In genomic region chr6:72121301-72121700, GRCm38 (mm10) we compare ENCODE assay signal across 15 mouse cellular contexts. TPM values are rescaled to one million over a fixed set of nuclear protein-coding genes. Genes with fewer than 3 reads are reported as not detected.
DNase-seq lines count a peak whose midpoint lies in the region; ATAC-seq lines count a peak whose summit lies in the region.
"Had no signal": no experiment of that assay in that cellular context is flagged by ENCODE, and none has a peak within 500 bp of the region (broad histone marks: within the 10 kb centered on the region; RNA-seq: fewer than 3 reads in every experiment).

No protein-coding gene starts in this region.

- H3K36me3 ChIP-seq in heart, embryonic 11.5 days (ENCODE audit: control insufficient read depth, insufficient read depth, low read length), result no peaks in the 10 kb centered on the region
- H3K36me3 ChIP-seq in liver, embryonic 15.5 days (replicated peaks), result peaks cover 68% of the 10 kb centered on the region
- H3K36me3 ChIP-seq: hindbrain, embryonic 10.5 days; limb, embryonic 15.5 days; midbrain, embryonic 15.5 days had no signal

- DNase-seq in heart, adult 18-20 months, result peak; percentile 56 to 66
- peak; percentile 56 for DNase-seq in retina, postnatal 1 day
- DNase-seq in retina, embryonic 14.5 days (ENCODE audit: low spot score), result no peak
- no peak for DNase-seq in adrenal gland, postnatal 14 days
- DNase-seq in natural killer cell, adult 2 months (ENCODE audit: low spot score in 2 of 2), result no peak
- DNase-seq in right cerebral cortex, adult 2 months (ENCODE audit: low spot score in 2 of 2), result no peak
- DNase-seq: adrenal gland, postnatal 36 days; cerebellum, adult 8-10 months; layer of hippocampus, adult 9-11 months had no signal

- no peak overlapping the region for H3K9ac ChIP-seq in heart, embryonic 11.5 days (ENCODE audit: low read depth, low read length)
- H3K9ac ChIP-seq in liver, embryonic 15.5 days, result 0 out of 2 replicates have a peak overlapping the region, but pooled peaks have one; percentile 9
- H3K9ac ChIP-seq: limb, embryonic 15.5 days; midbrain, embryonic 15.5 days had no signal

- no peaks in the 10 kb centered on the region for H3K9me3 ChIP-seq in heart, embryonic 11.5 days (replicated peaks; ENCODE audit: control insufficient read depth, low read length)
- no peaks in the 10 kb centered on the region for H3K9me3 ChIP-seq in liver, embryonic 15.5 days (replicated peaks)
- H3K9me3 ChIP-seq: hindbrain, embryonic 10.5 days; limb, embryonic 15.5 days; midbrain, embryonic 15.5 days had no signal

- no peaks in the 10 kb centered on the region for H3K27me3 ChIP-seq in heart, embryonic 11.5 days (ENCODE audit: control insufficient read depth, insufficient read depth, low read length)
- no peaks in the 10 kb centered on the region for H3K27me3 ChIP-seq in liver, embryonic 15.5 days
- H3K27me3 ChIP-seq: limb, embryonic 15.5 days; midbrain, embryonic 15.5 days; Patski had no signal

- 66% methylated on average over 3 of the region's 3 CpGs for WGBS in heart, embryonic 11.5 days (ENCODE audit: insufficient replicate concordance)
- WGBS in liver, embryonic 15.5 days (ENCODE audit: insufficient replicate concordance), result 69% methylated on average over 3 of the region's 3 CpGs

- no peak overlapping the region for H3K4me2 ChIP-seq in heart, embryonic 11.5 days
- H3K4me2 ChIP-seq in liver, embryonic 15.5 days, result no peak overlapping the region
- H3K4me2 ChIP-seq: limb, embryonic 15.5 days; midbrain, embryonic 15.5 days had no signal

- H3K4me3 ChIP-seq in heart, embryonic 11.5 days (ENCODE audit: low read depth, low read length), result no peak overlapping the region
- H3K4me3 ChIP-seq in liver, embryonic 15.5 days (replicated peaks), result no peak overlapping the region
- H3K4me3 ChIP-seq: hindbrain, embryonic 10.5 days; limb, embryonic 15.5 days; midbrain, embryonic 15.5 days had no signal

- H3K27ac ChIP-seq in heart, embryonic 11.5 days (ENCODE audit: low read depth, low read length), result no peak overlapping the region
- H3K27ac ChIP-seq in liver, embryonic 15.5 days (replicated peaks), result peak overlapping the region; percentile 26; the same call in 1 of the 2 replicates
- H3K27ac ChIP-seq: hindbrain, embryonic 10.5 days; limb, embryonic 15.5 days; midbrain, embryonic 15.5 days had no signal

- no peaks in the 10 kb centered on the region for H3K4me1 ChIP-seq in heart, embryonic 11.5 days (ENCODE audit: control insufficient read depth, insufficient read depth, low read length)
- H3K4me1 ChIP-seq in liver, embryonic 15.5 days (replicated peaks), result peaks cover 61% of the 10 kb centered on the region
- H3K4me1 ChIP-seq: limb, embryonic 15.5 days; midbrain, embryonic 15.5 days had no signal

- no peak for ATAC-seq in heart, embryonic 11.5 days (replicated peaks; ENCODE audit: insufficient number of reproducible peaks, low FRiP score, low TSS enrichment)
- no peak for ATAC-seq in liver, embryonic 15.5 days (ENCODE audit: insufficient read depth)
- ATAC-seq: midbrain, embryonic 15.5 days; Patski had no signal

RNA-seq across cellular contexts. Expression of gene St3gal5, which starts 23.9 kb away (rescaled TPM):
- 10 to 100 TPM; 62.4 to 70.3 TPM for total RNA-seq in heart, adult 18-20 months (2021)
- 69.9 and 72.4 TPM in 2 replicates for polyA plus RNA-seq in heart, embryonic 11.5 days (2014; fragmentation: Nextera tagmentation; extraction: Ambion mirVana)
- polyA plus RNA-seq in liver, embryonic 15.5 days (2015; fragmentation: Nextera tagmentation; extraction: Ambion mirVana), result 185 and 213 TPM in 2 replicates
- 137 and 170 TPM in 2 replicates for total RNA-seq in adrenal gland, postnatal 14 days (2021)

Comparison
In these comparisons a context has a peak if more than half of its experiments do, and no peak if none do; other contexts are left out.
1. DNase-seq: peak in heart, adult 18-20 months (2 of 2) and retina, postnatal 1 day (single experiment); none in retina, embryonic 14.5 days (single experiment), adrenal gland, postnatal 14 days (single experiment), natural killer cell, adult 2 months (0 of 2) and right cerebral cortex, adult 2 months (0 of 2).